Mouse (Mus musculus): Measurements from ENCODE around the gene Csnk1g2.

- TF ChIP-seq CTCF (IDR thresholded peaks at IDR 0.05; ENCODE audit: borderline replicate concordance, insufficient read depth, low read depth, low read length) (peak; percentile 63), POLR2A (IDR thresholded peaks at IDR 0.05; ENCODE audit: borderline replicate concordance, insufficient read depth, low read length) (no peak)
These were observed 11.6 kb upstream of the Csnk1g2 start for GRCm38 (mm10) chr10:80611024-80611423.

All from cerebellum, adult 2 months (tissue).